ENCODE assay signal across 9 mouse cellular contexts in the genomic region with DNA sequence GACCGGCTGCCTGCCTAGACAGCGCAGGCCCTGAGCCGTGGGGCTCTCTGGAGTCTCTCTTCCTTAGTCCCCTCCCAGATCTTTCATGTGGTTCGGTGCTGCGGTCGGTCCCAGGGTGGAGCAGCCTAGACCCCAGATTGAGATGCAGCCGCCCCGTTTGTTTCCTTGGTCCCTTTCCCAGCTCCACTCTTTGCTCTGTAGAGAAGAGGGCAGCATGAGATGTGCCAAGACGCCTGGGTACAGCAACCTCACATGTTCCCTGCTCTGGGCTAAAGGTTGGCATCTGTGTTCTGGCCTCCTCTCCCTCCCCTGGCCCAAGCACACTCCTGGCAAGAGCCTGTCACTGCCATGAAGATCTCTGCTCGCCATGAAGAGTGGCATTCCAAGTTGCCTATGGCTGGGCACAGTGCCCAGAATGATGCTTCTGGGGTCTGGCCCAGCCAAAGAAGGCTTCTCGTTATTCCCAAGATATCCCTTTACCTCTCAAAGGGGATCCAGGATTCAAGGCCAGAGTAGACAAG. TPM values are rescaled to one million over a fixed set of nuclear protein-coding genes. Genes with fewer than 3 reads are reported as not detected.
A peak's percentile ranks its signal among the peaks of the same experiment; 100 is the strongest.
DNase-seq lines count a peak whose midpoint lies in the region; ATAC-seq lines count a peak whose summit lies in the region.
"Had no signal": no experiment of that assay in that cellular context is flagged by ENCODE, and none has a peak within 500 bp of the region (broad histone marks: within the 10 kb centered on the region; RNA-seq: fewer than 3 reads in every experiment).

No protein-coding gene starts in this region.

- no peak overlapping the region for H3K4me2 ChIP-seq in intestine, embryonic 16.5 days (ENCODE audit: low read depth, low read length)
- no peak overlapping the region for H3K4me2 ChIP-seq in stomach, embryonic 15.5 days

- peaks cover 33% of the 10 kb centered on the region for H3K4me1 ChIP-seq in intestine, embryonic 16.5 days (ENCODE audit: control insufficient read depth, insufficient read depth, low read length)
- peaks cover 47% of the 10 kb centered on the region for H3K4me1 ChIP-seq in stomach, embryonic 15.5 days

- peak overlapping the region; percentile 33; the same call in 1 of the 2 replicates for H3K9ac ChIP-seq in intestine, embryonic 16.5 days (ENCODE audit: low read depth, low read length)
- no peak overlapping the region for H3K9ac ChIP-seq in stomach, embryonic 15.5 days

- H3K36me3 ChIP-seq in intestine, embryonic 16.5 days (ENCODE audit: control insufficient read depth, insufficient read depth, low read length), result no peaks in the 10 kb centered on the region
- no peaks in the 10 kb centered on the region for H3K36me3 ChIP-seq in stomach, embryonic 15.5 days

- peak overlapping the region; percentile 61 for H3K27ac ChIP-seq in intestine, embryonic 16.5 days (ENCODE audit: low read length)
- peak overlapping the region; percentile 63 for H3K27ac ChIP-seq in stomach, embryonic 15.5 days

- WGBS in intestine, embryonic 16.5 days, result 58% methylated on average over 11 of the region's 11 CpGs
- 66% methylated on average over 11 of the region's 11 CpGs for WGBS in stomach, embryonic 15.5 days

- H3K27me3 ChIP-seq in intestine, embryonic 16.5 days (replicated peaks; ENCODE audit: control insufficient read depth, insufficient read depth, low read length), result no peaks in the 10 kb centered on the region
- H3K27me3 ChIP-seq in stomach, embryonic 15.5 days (replicated peaks), result no peaks in the 10 kb centered on the region

- H3K4me3 ChIP-seq in intestine, embryonic 16.5 days (ENCODE audit: low read length), result no peak overlapping the region
- H3K4me3 ChIP-seq in stomach, embryonic 15.5 days (replicated peaks), result no peak overlapping the region

- H3K9me3 ChIP-seq in intestine, embryonic 16.5 days (ENCODE audit: control insufficient read depth, low read length), result no peaks in the 10 kb centered on the region
- no peaks in the 10 kb centered on the region for H3K9me3 ChIP-seq in stomach, embryonic 15.5 days
- H3K9me3 ChIP-seq: megakaryocyte, embryonic 14.5 days had no signal

- ATAC-seq in intestine, embryonic 16.5 days, result no peak
- no peak for ATAC-seq in stomach, embryonic 15.5 days (ENCODE audit: insufficient read depth, low FRiP score, low read depth)

- peak; percentile 63 for DNase-seq in adrenal gland, postnatal 14 days
- DNase-seq in adrenal gland, postnatal 36 days, result no peak
- peak; percentile 48 for DNase-seq in retina, postnatal 1 day
- no peak for DNase-seq in retina, embryonic 14.5 days (ENCODE audit: low spot score)
- DNase-seq in left cerebral cortex, adult 18-20 months (ENCODE audit: low spot score in 2 of 2), result no peak
- no peak for DNase-seq in gastrocnemius, postnatal 10 days

RNA-seq across cellular contexts. Expression of gene Phldb1, which starts 11.4 kb away (rescaled TPM):
- 45.1 and 60.5 TPM in 2 replicates for total RNA-seq in adrenal gland, postnatal 14 days (2021)
- total RNA-seq in adrenal gland, postnatal 36 days (2021), result 10 to 100 TPM; 41.2 to 48.9 TPM
- polyA plus RNA-seq in intestine, embryonic 16.5 days (2015; fragmentation: Nextera tagmentation; extraction: Ambion mirVana), result 12.9 and 14.4 TPM in 2 replicates
- 24.0 and 25.4 TPM in 2 replicates for polyA plus RNA-seq in stomach, embryonic 15.5 days (2015; fragmentation: Nextera tagmentation; extraction: Ambion mirVana)
- total RNA-seq in left cerebral cortex, adult 18-20 months (2021), result 10 to 100 TPM; 59.0 to 67.4 TPM
- total RNA-seq in gastrocnemius, postnatal 10 days (2021), result 10 to 100 TPM; 49.8 to 82.4 TPM

RNA-seq across cellular contexts. Expression of gene Arcn1, which starts 44.1 kb away (rescaled TPM):
- 160 and 166 TPM in 2 replicates for total RNA-seq in adrenal gland, postnatal 14 days (2021)
- 100 to 1,000 TPM; 173 to 185 TPM for total RNA-seq in adrenal gland, postnatal 36 days (2021)
- polyA plus RNA-seq in intestine, embryonic 16.5 days (2015; fragmentation: Nextera tagmentation; extraction: Ambion mirVana), result 187 and 196 TPM in 2 replicates
- polyA plus RNA-seq in stomach, embryonic 15.5 days (2015; fragmentation: Nextera tagmentation; extraction: Ambion mirVana), result 189 and 208 TPM in 2 replicates
- total RNA-seq in left cerebral cortex, adult 18-20 months (2021), result 10 to 100 TPM; 90.0 to 95.3 TPM
- total RNA-seq in gastrocnemius, postnatal 10 days (2021), result 10 to 100 TPM; 85.6 to 97.8 TPM

RNA-seq across cellular contexts. Expression of gene Ift46, which starts 44.1 kb away (rescaled TPM):
- 72.1 and 82.3 TPM in 2 replicates for total RNA-seq in adrenal gland, postnatal 14 days (2021)
- total RNA-seq in adrenal gland, postnatal 36 days (2021), result 10 to 100 TPM; 68.9 to 97.6 TPM
- polyA plus RNA-seq in intestine, embryonic 16.5 days (2015; fragmentation: Nextera tagmentation; extraction: Ambion mirVana), result 68.1 and 71.4 TPM in 2 replicates
- polyA plus RNA-seq in stomach, embryonic 15.5 days (2015; fragmentation: Nextera tagmentation; extraction: Ambion mirVana), result 84.3 and 84.4 TPM in 2 replicates
- 10 to 100 TPM; 67.8 to 72.0 TPM for total RNA-seq in left cerebral cortex, adult 18-20 months (2021)
- total RNA-seq in gastrocnemius, postnatal 10 days (2021), result 10 to 100 TPM; 45.2 to 53.1 TPM

RNA-seq across cellular contexts. Expression of gene Treh, which starts 50.5 kb away (rescaled TPM):
- not detected in 2 replicates for total RNA-seq in adrenal gland, postnatal 14 days (2021)
- not detected for total RNA-seq in adrenal gland, postnatal 36 days (2021)
- 0.09 and 0.16 TPM in 2 replicates for polyA plus RNA-seq in intestine, embryonic 16.5 days (2015; fragmentation: Nextera tagmentation; extraction: Ambion mirVana)
- 0.13 TPM in 1 of 2 replicates, not detected in the other for polyA plus RNA-seq in stomach, embryonic 15.5 days (2015; fragmentation: Nextera tagmentation; extraction: Ambion mirVana)
- total RNA-seq in left cerebral cortex, adult 18-20 months (2021), result not detected
- total RNA-seq in gastrocnemius, postnatal 10 days (2021), result not detected

Comparison
In these comparisons a context has a peak if more than half of its experiments do, and no peak if none do; other contexts are left out.
1. DNase-seq: peak in adrenal gland, postnatal 14 days (single experiment) and retina, postnatal 1 day (single experiment); none in adrenal gland, postnatal 36 days (0 of 2), retina, embryonic 14.5 days (single experiment), left cerebral cortex, adult 18-20 months (0 of 2) and gastrocnemius, postnatal 10 days (single experiment).